Mouse (Mus musculus) left cerebral cortex, postnatal 36 days (tissue): Measurements from ENCODE around the gene Pla2g12a. TPM values are rescaled to one million over a fixed set of nuclear protein-coding genes. Genes with fewer than 3 reads are reported as not detected.

Source experiments
- DNase-seq, 2 experiments: peaks; one replicate each; pipeline ENCODE4 v3.0.0; 2021 to 2022; ENCODE audit warnings: low spot score in 2 of 2, mixed read lengths in 1 of 2
- intact Hi-C: fragments of 180-260 bp; cut with DNase I; formaldehyde crosslinking; loops from one replicate; pipeline ENCODE4 v1.15.1; 2025
- total RNA-seq, 2 experiments: library from RNA; stranded (reverse); gene quantifications; 2 replicates each; pipeline ENCODE4 v1.2.3; 2021

Gene Pla2g12a
- total RNA-seq = 10 to 100 TPM; 16.1 to 17.6 TPM

GRCm38 (mm10) chr3:129878405-129879021, at the start of gene Pla2g12a:
TSS of gene Pla2g12a (plus strand) at chr3:129878606.
- intact Hi-C loops = loop anchor here (1.0 kb wide), 1 partner anchor 47 kb away; the partner anchor contains the start of gene Gar1
- DNase-seq = peak; percentile 92 to 95

- no peak for DNase-seq
- intact Hi-C loops = loop anchor here (1.0 kb wide), 1 partner anchor 48 kb away; the partner anchor contains the start of gene Pla2g12a
Measured at GRCm38 (mm10) chr3:129830626-129831025, 47.8 kb upstream of the Pla2g12a start.

- peak; percentile 96 to 98 for DNase-seq
- intact Hi-C loops = loop anchor here (1.0 kb wide), 1 partner anchor 47 kb away; the partner anchor contains the start of gene Pla2g12a
Measured at GRCm38 (mm10) chr3:129831035-129831568, 47.3 kb upstream of the Pla2g12a start, which contains the start of gene Gar1. TSS of gene Gar1 (minus strand) at chr3:129831396.

- intact Hi-C loops = no loop called here
- no peak for DNase-seq
Measured at GRCm38 (mm10) chr3:129835388-129835934, 42.9 kb upstream of the Pla2g12a start, which contains the start of gene Cfi. TSS of gene Cfi (plus strand) at chr3:129835884.

- intact Hi-C loops = no loop called here
- no peak for DNase-seq
Measured at GRCm38 (mm10) chr3:129836051-129836697, 42.2 kb upstream of the Pla2g12a start.

- intact Hi-C loops = no loop called here
Measured at GRCm38 (mm10) chr3:129836965-129837364, 41.4 kb upstream of the Pla2g12a start.

GRCm38 (mm10) chr3:129838017-129838416, 40.4 kb upstream of the Pla2g12a start:
- intact Hi-C loops = no loop called here
- DNase-seq = no peak

More at GRCm38 (mm10) chr3:129836965-129837364, 41.4 kb upstream of the Pla2g12a start:
- DNase-seq = no peak

- DNase-seq = no peak
- intact Hi-C loops = no loop called here
Measured at GRCm38 (mm10) chr3:129845868-129846267, 32.5 kb upstream of the Pla2g12a start.

- intact Hi-C loops = no loop called here
- no peak for DNase-seq
Measured at GRCm38 (mm10) chr3:129846846-129847245, 31.6 kb upstream of the Pla2g12a start.

GRCm38 (mm10) chr3:129862592-129862991, 15.8 kb upstream of the Pla2g12a start:
- intact Hi-C loops = no loop called here
- DNase-seq = no peak

GRCm38 (mm10) chr3:129863698-129864097, 14.7 kb upstream of the Pla2g12a start:
- DNase-seq = no peak
- intact Hi-C loops = no loop called here

GRCm38 (mm10) chr3:129877327-129877726, 1.1 kb upstream of the Pla2g12a start:
- intact Hi-C loops = no loop called here
- DNase-seq = no peak

GRCm38 (mm10) chr3:129879131-129879757, 838 bp downstream of the Pla2g12a start:
- no peak for DNase-seq
- intact Hi-C loops = no loop called here

- no peak for DNase-seq
- intact Hi-C loops = no loop called here
Measured at GRCm38 (mm10) chr3:129879913-129880312, 1.5 kb downstream of the Pla2g12a start.

GRCm38 (mm10) chr3:129880925-129881593, 2.7 kb downstream of the Pla2g12a start:
- intact Hi-C loops = no loop called here
- DNase-seq = no peak

- no peak for DNase-seq
- intact Hi-C loops = no loop called here
Measured at GRCm38 (mm10) chr3:129885577-129885976, 7.2 kb downstream of the Pla2g12a start.

- intact Hi-C loops = no loop called here
- no peak for DNase-seq
Measured at GRCm38 (mm10) chr3:129886430-129886829, 8.0 kb downstream of the Pla2g12a start.

- intact Hi-C loops = no loop called here
- DNase-seq = no peak
Measured at GRCm38 (mm10) chr3:129887779-129888517, 9.5 kb downstream of the Pla2g12a start.

- no peak for DNase-seq
- intact Hi-C loops = no loop called here
Measured at GRCm38 (mm10) chr3:129892003-129892402, 13.6 kb downstream of the Pla2g12a start.
